Mouse (Mus musculus) limb, embryonic 13.5 days (tissue): Measurements from ENCODE around the gene Col13a1. TPM values are rescaled to one million over a fixed set of nuclear protein-coding genes. Genes with fewer than 3 reads are reported as not detected.
A peak's percentile ranks its signal among the peaks of the same experiment; 100 is the strongest.

ENCODE experiments used
- ATAC-seq: fragments of 200-750 bp; cut with Nextera tagmentation; 2 replicates; pipeline ENCODE4 v1.8.0; 2017; ENCODE audit warnings: low read depth, moderate number of reproducible peaks, moderate TSS enrichment; ENCODE audit not compliant: low FRiP score
- H3K27ac ChIP-seq: fragments of 300-500 bp; sonication (generic); 2 replicates; pipeline ENCODE4 v1.5.1; 2015; ENCODE audit warnings: inconsistent platforms, mild to moderate bottlenecking, moderate library complexity
- H3K27me3 ChIP-seq: fragments of 300-500 bp; sonication (generic); 2 replicates; pipeline ENCODE4 v1.6.1; 2015; ENCODE audit warnings: mild to moderate bottlenecking, inconsistent platforms
- H3K36me3 ChIP-seq: fragments of 300-500 bp; sonication (generic); 2 replicates; pipeline ENCODE4 v1.6.1; 2015; ENCODE audit warnings: inconsistent platforms, mild to moderate bottlenecking, moderate library complexity
- H3K4me1 ChIP-seq: fragments of 300-500 bp; sonication (generic); 2 replicates; pipeline ENCODE4 v1.6.1; 2015; ENCODE audit warnings: inconsistent platforms
- H3K4me2 ChIP-seq: fragments of 300-500 bp; sonication (generic); replicated peaks from 2 replicates; pipeline ENCODE4 v1.6.1; 2015; ENCODE audit warnings: inconsistent platforms, mild to moderate bottlenecking, moderate library complexity
- H3K4me3 ChIP-seq: fragments of 300-500 bp; sonication (generic); 2 replicates; pipeline ENCODE4 v1.5.1; 2015; ENCODE audit warnings: moderate library complexity, mild to moderate bottlenecking, inconsistent platforms
- H3K9ac ChIP-seq: fragments of 300-500 bp; sonication (generic); 2 replicates; pipeline ENCODE4 v1.6.1; 2015; ENCODE audit warnings: mild to moderate bottlenecking, inconsistent platforms
- H3K9me3 ChIP-seq: fragments of 300-500 bp; sonication (generic); 2 replicates; pipeline ENCODE4 v1.6.1; 2016; ENCODE audit warnings: inconsistent platforms
- WGBS: fragments of 180-500 bp; shearing (Covaris S2); methylation state at CpG from one replicate; pipeline ENCODE4 v1.1.7; 2015; 5-methylcytosine and 5-hydroxymethylcytosine counted together
- polyA plus RNA-seq: library from polyadenylated mRNA; unstranded; fragments of >200 nt; fragmentation: Nextera tagmentation; extraction: Ambion mirVana; gene quantifications from 2 replicates; pipeline ENCODE4 v1.2.1, GENCODE M21; 2015

Gene Col13a1
- polyA plus RNA-seq, 1 experiment from 2014 or later, result 4.6 TPM

- 76% methylated on average over 1 of the region's 1 CpGs for WGBS
- Histone ChIP-seq H3K27me3 (no peaks in the 10 kb centered on the region), H3K4me1 (no peaks in the 10 kb centered on the region), H3K27ac (no peak overlapping the region), H3K9me3 (no peaks in the 10 kb centered on the region), H3K36me3 (no peaks in the 10 kb centered on the region), H3K9ac (no peak overlapping the region), H3K4me2 (no peak overlapping the region), H3K4me3 (no peak overlapping the region)
- no peak for ATAC-seq
Measured at GRCm38 (mm10) chr10:61999766-62000165, 20.9 kb upstream of the Col13a1 start.

GRCm38 (mm10) chr10:61991481-61992424 is 12.8 kb upstream of the Col13a1 start:
- Histone ChIP-seq H3K27ac (no peak overlapping the region), H3K9ac (no peak overlapping the region), H3K4me3 (no peak overlapping the region), H3K4me1 (no peaks in the 10 kb centered on the region), H3K4me2 (no peak overlapping the region), H3K27me3 (no peaks in the 10 kb centered on the region), H3K36me3 (no peaks in the 10 kb centered on the region), H3K9me3 (no peaks in the 10 kb centered on the region)
- no peak for ATAC-seq
- WGBS, result 23% methylated on average over 11 of the region's 11 CpGs

GRCm38 (mm10) chr10:61980424-61980823 is 1.5 kb upstream of the Col13a1 start:
- WGBS, result 2% methylated on average over 7 of the region's 7 CpGs
- ATAC-seq, result no peak
- H3K4me3 ChIP-seq, result no peak overlapping the region
- H3K4me1 ChIP-seq, result peaks cover 31% of the 10 kb centered on the region
- H3K9me3 ChIP-seq, result no peaks in the 10 kb centered on the region
- H3K27ac ChIP-seq, result no peak overlapping the region
- peak overlapping the region; percentile 35; the same call in 1 of the 2 replicates for H3K4me2 ChIP-seq
- peaks cover 48% of the 10 kb centered on the region for H3K27me3 ChIP-seq
- no peak overlapping the region for H3K9ac ChIP-seq
- H3K36me3 ChIP-seq, result no peaks in the 10 kb centered on the region

- Histone ChIP-seq H3K36me3 (no peaks in the 10 kb centered on the region), H3K27me3 (peaks cover 57% of the 10 kb centered on the region), H3K9me3 (no peaks in the 10 kb centered on the region), H3K27ac (no peak overlapping the region), H3K4me2 (peak overlapping the region; percentile 93), H3K4me3 (peak overlapping the region; percentile 53), H3K9ac (peak overlapping the region; percentile 67), H3K4me1 (peaks cover 31% of the 10 kb centered on the region)
- peak; percentile 62 for ATAC-seq
- under 1% methylated on average over 65 of the region's 65 CpGs for WGBS
Measured at GRCm38 (mm10) chr10:61978112-61978865, 619 bp downstream of the Col13a1 start.

- Histone ChIP-seq H3K27ac (no peak overlapping the region), H3K9me3 (no peaks in the 10 kb centered on the region), H3K4me1 (peaks cover 31% of the 10 kb centered on the region), H3K9ac (peak overlapping the region; percentile 67), H3K36me3 (no peaks in the 10 kb centered on the region), H3K27me3 (peaks cover 60% of the 10 kb centered on the region), H3K4me3 (peak overlapping the region; percentile 53), H3K4me2 (peak overlapping the region; percentile 93)
- WGBS, result 2% methylated on average over 18 of the region's 18 CpGs
- no peak for ATAC-seq
Measured at GRCm38 (mm10) chr10:61977392-61978096, 1.4 kb downstream of the Col13a1 start.

- Histone ChIP-seq H3K4me2 (peak overlapping the region; percentile 93), H3K27me3 (peaks cover 61% of the 10 kb centered on the region), H3K4me3 (peak overlapping the region; percentile 53), H3K9ac (peak overlapping the region; percentile 67; the same call in 1 of the 2 replicates), H3K4me1 (peaks cover 35% of the 10 kb centered on the region), H3K27ac (no peak overlapping the region), H3K36me3 (no peaks in the 10 kb centered on the region), H3K9me3 (no peaks in the 10 kb centered on the region)
- ATAC-seq, result no peak; the same call in 1 of the 2 replicates
- WGBS, result 11% methylated on average over 6 of the region's 6 CpGs
Measured at GRCm38 (mm10) chr10:61976987-61977386, 1.9 kb downstream of the Col13a1 start.

GRCm38 (mm10) chr10:61974581-61974980 is 4.3 kb downstream of the Col13a1 start:
- 77% methylated on average over 2 of the region's 2 CpGs for WGBS
- Histone ChIP-seq H3K27ac (no peak overlapping the region), H3K4me2 (no peak overlapping the region), H3K9ac (no peak overlapping the region), H3K4me1 (peaks cover 30% of the 10 kb centered on the region), H3K36me3 (no peaks in the 10 kb centered on the region), H3K9me3 (no peaks in the 10 kb centered on the region), H3K4me3 (no peak overlapping the region), H3K27me3 (peaks cover 60% of the 10 kb centered on the region)
- no peak for ATAC-seq

- peaks cover 34% of the 10 kb centered on the region for H3K27me3 ChIP-seq
- H3K4me1 ChIP-seq, result peaks cover 7% of the 10 kb centered on the region; the same call in 1 of the 2 replicates
- H3K27ac ChIP-seq, result no peak overlapping the region
- 13% methylated on average over 4 of the region's 4 CpGs for WGBS
- H3K9me3 ChIP-seq, result no peaks in the 10 kb centered on the region
- no peak for ATAC-seq
- H3K4me3 ChIP-seq, result no peak overlapping the region
- no peaks in the 10 kb centered on the region for H3K36me3 ChIP-seq
- H3K4me2 ChIP-seq, result no peak overlapping the region
- H3K9ac ChIP-seq, result no peak overlapping the region
Measured at GRCm38 (mm10) chr10:61972041-61972440, 6.9 kb downstream of the Col13a1 start.

- no peak overlapping the region for H3K9ac ChIP-seq
Measured at GRCm38 (mm10) chr10:61968003-61968553, 10.8 kb downstream of the Col13a1 start.

GRCm38 (mm10) chr10:61967207-61967606 is 11.7 kb downstream of the Col13a1 start:
- Histone ChIP-seq H3K9ac (no peak overlapping the region), H3K4me3 (no peak overlapping the region), H3K4me1 (peaks cover 15% of the 10 kb centered on the region), H3K9me3 (no peaks in the 10 kb centered on the region), H3K4me2 (no peak overlapping the region), H3K27me3 (0 out of 2 replicates have a peak, but pooled peaks cover 6% of the 10 kb centered on the region), H3K27ac (no peak overlapping the region), H3K36me3 (no peaks in the 10 kb centered on the region)
- ATAC-seq, result no peak
- WGBS, result 45% methylated on average over 3 of the region's 3 CpGs

More at GRCm38 (mm10) chr10:61968003-61968553, 10.8 kb downstream of the Col13a1 start:
- ATAC-seq, result no peak
- Histone ChIP-seq H3K27ac (no peak overlapping the region), H3K27me3 (0 out of 2 replicates have a peak, but pooled peaks cover 9% of the 10 kb centered on the region), H3K36me3 (no peaks in the 10 kb centered on the region), H3K9me3 (no peaks in the 10 kb centered on the region), H3K4me2 (no peak overlapping the region), H3K4me3 (no peak overlapping the region), H3K4me1 (peaks cover 17% of the 10 kb centered on the region)
- 67% methylated on average over 7 of the region's 7 CpGs for WGBS

- Histone ChIP-seq H3K4me3 (no peak overlapping the region), H3K4me2 (no peak overlapping the region), H3K36me3 (no peaks in the 10 kb centered on the region), H3K4me1 (peaks cover 9% of the 10 kb centered on the region), H3K9ac (no peak overlapping the region), H3K27ac (no peak overlapping the region), H3K27me3 (no peaks in the 10 kb centered on the region), H3K9me3 (no peaks in the 10 kb centered on the region)
- peak; percentile 72 for ATAC-seq
- 12% methylated on average over 7 of the region's 7 CpGs for WGBS
Measured at GRCm38 (mm10) chr10:61965386-61965841, 13.5 kb downstream of the Col13a1 start.
